Mouse (Mus musculus) heart, embryonic 15.5 days (tissue): ENCODE results near the gene Olfr71. TPM values are rescaled to one million over a fixed set of nuclear protein-coding genes. Genes with fewer than 3 reads are reported as not detected.

Source experiments
- ATAC-seq: fragments of 200-750 bp; cut with Nextera tagmentation; replicated peaks from 2 replicates; pipeline ENCODE4 v1.8.0; 2017; ENCODE audit warnings: low read depth, moderate TSS enrichment; ENCODE audit not compliant: insufficient number of reproducible peaks, insufficient read depth, low FRiP score
- H3K27ac ChIP-seq: fragments of 300-500 bp; sonication (generic); 2 replicates; pipeline ENCODE4 v1.5.1; 2015; ENCODE audit warnings: mild to moderate bottlenecking, inconsistent platforms
- H3K27me3 ChIP-seq: fragments of 300-500 bp; sonication (generic); 2 replicates; pipeline ENCODE4 v1.6.1; 2015; ENCODE audit warnings: inconsistent platforms
- H3K36me3 ChIP-seq: fragments of 300-500 bp; sonication (generic); 2 replicates; pipeline ENCODE4 v1.6.1; 2015; ENCODE audit warnings: mild to moderate bottlenecking, inconsistent platforms
- H3K4me1 ChIP-seq: fragments of 300-500 bp; sonication (generic); replicated peaks from 2 replicates; pipeline ENCODE4 v1.6.1; 2015; ENCODE audit warnings: inconsistent platforms
- H3K4me2 ChIP-seq: fragments of 300-500 bp; sonication (generic); 2 replicates; pipeline ENCODE4 v1.6.1; 2015; ENCODE audit warnings: inconsistent platforms, mild to moderate bottlenecking, moderate library complexity
- H3K4me3 ChIP-seq: fragments of 300-500 bp; sonication (generic); 2 replicates; pipeline ENCODE4 v1.5.1; 2015; ENCODE audit warnings: mild to moderate bottlenecking, inconsistent platforms
- H3K9ac ChIP-seq: fragments of 300-500 bp; sonication (generic); 2 replicates; pipeline ENCODE4 v1.6.1; 2015; ENCODE audit warnings: mild to moderate bottlenecking, inconsistent platforms
- H3K9me3 ChIP-seq: fragments of 300-500 bp; sonication (generic); replicated peaks from 2 replicates; pipeline ENCODE4 v1.6.1; 2016; ENCODE audit warnings: inconsistent platforms
- WGBS: fragments of 180-500 bp; shearing (Covaris S2); methylation state at CpG from one replicate; pipeline ENCODE4 v1.1.7; 2015; ENCODE audit warnings: mixed read lengths; 5-methylcytosine and 5-hydroxymethylcytosine counted together
- polyA plus RNA-seq: library from polyadenylated mRNA; unstranded; fragments of >200 nt; fragmentation: Nextera tagmentation; extraction: Ambion mirVana; gene quantifications from 2 replicates; pipeline ENCODE4 v1.2.1, GENCODE M21; 2015

Olfr71 gene
- polyA plus RNA-seq, 1 experiment from 2014 or later = not detected

DNA sequence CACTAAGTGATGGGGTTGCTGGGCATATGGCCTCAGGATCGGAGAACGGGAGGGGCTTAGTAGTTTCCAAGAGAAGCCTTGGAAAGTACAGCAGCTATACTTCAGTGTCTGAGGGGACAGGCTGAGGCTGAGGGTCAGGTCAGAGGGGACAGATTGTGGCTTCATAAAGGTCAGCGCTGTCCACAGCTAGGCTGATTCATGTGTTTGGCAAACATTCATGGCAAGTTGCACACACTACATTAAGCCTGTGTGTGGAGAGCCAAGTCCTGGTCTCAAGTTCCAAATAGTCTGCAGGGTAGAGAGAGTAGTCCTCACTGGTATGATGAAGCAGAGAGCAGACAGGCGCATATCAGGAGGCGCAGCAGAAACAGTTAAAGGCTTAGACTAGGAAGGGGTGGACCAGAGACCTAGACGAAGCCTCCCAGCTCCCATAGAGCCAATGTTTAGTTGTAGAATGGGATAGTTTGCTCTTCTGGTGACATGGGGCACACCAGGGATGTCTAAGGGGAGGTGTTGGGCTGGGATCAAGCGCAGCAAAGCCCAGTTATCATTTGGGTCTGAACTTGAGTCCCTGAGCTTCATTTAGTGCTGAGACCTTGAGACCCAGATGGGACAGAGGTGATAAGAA is 30.5 kb downstream of the Olfr71 start:
- no peaks in the 10 kb centered on the region for H3K9me3 ChIP-seq
- no peaks in the 10 kb centered on the region for H3K27me3 ChIP-seq
- WGBS = 86% methylated on average over 7 of the region's 7 CpGs
- H3K9ac ChIP-seq = no peak overlapping the region
- ATAC-seq = no peak
- H3K27ac ChIP-seq = no peak overlapping the region
- H3K4me1 ChIP-seq = no peaks in the 10 kb centered on the region
- peaks cover 3% of the 10 kb centered on the region; the same call in 1 of the 2 replicates for H3K36me3 ChIP-seq
- H3K4me2 ChIP-seq = no peak overlapping the region
- no peak overlapping the region for H3K4me3 ChIP-seq

DNA sequence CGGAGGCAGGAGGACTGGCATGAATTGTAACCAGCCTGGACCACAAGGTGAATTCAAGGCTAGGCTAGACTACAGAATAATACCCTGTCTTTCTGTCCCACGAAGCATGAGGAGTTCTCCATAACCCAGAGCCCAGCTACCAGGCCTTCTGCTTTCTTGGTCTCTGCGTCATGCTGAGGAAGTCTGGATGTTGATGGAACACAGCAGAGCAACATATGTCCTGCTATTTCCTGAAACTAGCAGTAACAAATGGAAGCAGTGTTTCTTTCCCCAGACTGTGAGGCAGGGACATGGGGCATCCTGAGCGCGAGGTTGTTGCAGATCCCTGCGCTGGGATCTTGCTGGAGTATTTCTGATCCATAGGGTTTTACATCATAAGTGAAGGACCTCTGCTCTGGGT is 31.5 kb downstream of the Olfr71 start:
- Histone ChIP-seq H3K4me2 (no peak overlapping the region), H3K9ac (no peak overlapping the region), H3K27me3 (no peaks in the 10 kb centered on the region), H3K4me3 (no peak overlapping the region), H3K4me1 (no peaks in the 10 kb centered on the region), H3K27ac (no peak overlapping the region), H3K36me3 (peaks cover 6% of the 10 kb centered on the region; the same call in 1 of the 2 replicates), H3K9me3 (no peaks in the 10 kb centered on the region)
- ATAC-seq = no peak
- 85% methylated on average over 6 of the region's 6 CpGs for WGBS

DNA sequence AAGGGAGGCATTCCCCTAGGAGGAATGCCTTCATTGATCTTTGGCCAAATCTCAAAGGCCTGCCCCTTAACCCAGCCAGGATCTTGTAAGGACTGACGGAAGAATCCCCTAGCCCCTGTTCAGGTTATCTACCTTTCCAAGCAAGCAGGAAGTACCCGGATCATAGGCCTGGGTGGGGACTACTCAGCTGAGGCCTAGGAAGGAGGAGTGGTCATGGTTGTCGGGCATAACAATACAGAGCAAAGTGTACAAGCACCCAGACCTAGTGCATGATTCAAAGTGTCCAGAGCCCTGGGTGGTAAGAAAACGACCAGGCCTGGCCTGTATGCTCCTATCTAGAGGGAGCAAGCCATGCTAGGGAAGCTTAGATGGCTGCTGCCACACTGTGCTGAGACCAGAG is 34.4 kb downstream of the Olfr71 start:
- 74% methylated on average over 4 of the region's 4 CpGs for WGBS

DNA sequence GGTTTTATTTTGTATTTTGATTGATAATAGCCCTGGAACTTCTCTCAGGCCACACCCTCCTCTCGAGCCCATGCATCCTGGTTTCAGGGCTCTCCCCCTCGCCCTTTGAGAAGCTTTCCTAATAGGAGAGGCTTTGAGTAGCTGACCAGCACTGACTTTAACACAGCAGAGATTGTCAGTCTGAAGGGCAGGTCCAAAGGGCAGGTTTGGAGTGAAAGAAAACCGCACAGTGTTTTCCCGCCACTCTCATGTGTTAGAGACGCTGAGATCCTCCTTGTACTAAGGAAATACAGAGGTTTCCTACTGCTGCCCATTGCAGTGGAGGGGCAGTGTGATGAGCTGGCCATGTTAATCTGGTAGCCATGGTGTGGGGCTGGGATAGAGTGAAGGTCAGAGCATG is 35.1 kb downstream of the Olfr71 start:
- ATAC-seq = no peak
- no peaks in the 10 kb centered on the region for H3K9me3 ChIP-seq

More for the DNA sequence above, 34.4 kb downstream of the Olfr71 start:
- no peak overlapping the region for H3K4me2 ChIP-seq
- H3K9ac ChIP-seq = no peak overlapping the region
- no peak overlapping the region for H3K4me3 ChIP-seq
- no peaks in the 10 kb centered on the region for H3K9me3 ChIP-seq
- H3K4me1 ChIP-seq = peaks cover 8% of the 10 kb centered on the region
- no peak overlapping the region for H3K27ac ChIP-seq
- ATAC-seq = no peak
- H3K36me3 ChIP-seq = peaks cover 6% of the 10 kb centered on the region; the same call in 1 of the 2 replicates
- no peaks in the 10 kb centered on the region for H3K27me3 ChIP-seq

GRCm38 (mm10) chr4:43673703-43674102 is 36.4 kb downstream of the Olfr71 start:
- Histone ChIP-seq H3K27ac (no peak overlapping the region), H3K4me2 (no peak overlapping the region), H3K9me3 (no peaks in the 10 kb centered on the region), H3K9ac (no peak overlapping the region), H3K4me1 (peaks cover 17% of the 10 kb centered on the region), H3K27me3 (no peaks in the 10 kb centered on the region), H3K4me3 (no peak overlapping the region), H3K36me3 (peaks cover 6% of the 10 kb centered on the region; the same call in 1 of the 2 replicates)
- no peak for ATAC-seq
- 74% methylated on average over 8 of the region's 8 CpGs for WGBS

More for the DNA sequence above, 35.1 kb downstream of the Olfr71 start:
- peaks cover 6% of the 10 kb centered on the region; the same call in 1 of the 2 replicates for H3K36me3 ChIP-seq
- no peak overlapping the region for H3K4me2 ChIP-seq
- H3K4me1 ChIP-seq = peaks cover 9% of the 10 kb centered on the region
- H3K27ac ChIP-seq = no peak overlapping the region
- H3K4me3 ChIP-seq = no peak overlapping the region
- 78% methylated on average over 5 of the region's 5 CpGs for WGBS
- H3K9ac ChIP-seq = no peak overlapping the region
- H3K27me3 ChIP-seq = no peaks in the 10 kb centered on the region

DNA sequence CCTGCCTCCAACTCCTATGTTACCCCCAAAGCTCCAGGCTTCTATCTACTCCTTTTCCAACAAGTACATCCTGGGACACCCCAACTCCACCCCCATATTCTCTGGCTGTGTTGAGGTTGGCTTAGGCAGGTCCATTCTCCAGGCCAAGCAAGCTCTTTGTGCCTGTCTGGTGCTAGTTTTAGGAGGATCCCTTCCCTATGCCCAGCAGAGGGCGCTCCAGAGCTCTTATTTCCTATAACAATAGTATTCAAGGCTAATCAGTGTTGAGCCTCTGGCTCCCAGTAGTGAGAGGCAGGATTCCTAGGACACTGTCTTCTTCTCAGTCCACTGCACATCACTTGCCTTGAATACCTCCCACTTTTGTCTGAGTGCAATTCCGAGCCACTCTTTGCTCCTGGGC is 38.0 kb downstream of the Olfr71 start:
- Histone ChIP-seq H3K4me1 (peaks cover 20% of the 10 kb centered on the region), H3K36me3 (0 out of 2 replicates have a peak, but pooled peaks cover 6% of the 10 kb centered on the region), H3K9me3 (no peaks in the 10 kb centered on the region), H3K4me3 (no peak overlapping the region), H3K27ac (no peak overlapping the region), H3K4me2 (no peak overlapping the region), H3K9ac (no peak overlapping the region), H3K27me3 (peaks cover 11% of the 10 kb centered on the region; the same call in 1 of the 2 replicates)
- 4% methylated on average over 2 of the region's 2 CpGs for WGBS
- no peak for ATAC-seq

GRCm38 (mm10) chr4:43669428-43669794 is 40.6 kb downstream of the Olfr71 start:
- peak overlapping the region; percentile 89 for H3K4me3 ChIP-seq
- H3K36me3 ChIP-seq = 0 out of 2 replicates have a peak, but pooled peaks cover 2% of the 10 kb centered on the region
- peak overlapping the region; percentile 87 for H3K4me2 ChIP-seq
- peak overlapping the region; percentile 79 for H3K27ac ChIP-seq
- H3K9ac ChIP-seq = peak overlapping the region; percentile 88
- ATAC-seq = peak; percentile 74
- peaks cover 20% of the 10 kb centered on the region for H3K4me1 ChIP-seq
- under 1% methylated on average over 25 of the region's 25 CpGs for WGBS
- no peaks in the 10 kb centered on the region for H3K9me3 ChIP-seq
- H3K27me3 ChIP-seq = peaks cover 34% of the 10 kb centered on the region

- ATAC-seq = peak; percentile 88
- 1% methylated on average over 40 of the region's 41 CpGs for WGBS
Observed at GRCm38 (mm10) chr4:43668782-43669427, 41.1 kb downstream of the Olfr71 start, which contains the start of the genes Tmem8b and Fam221b. Gene Tmem8b, plus strand, starts transcription at chr4:43668971. Gene Fam221b, minus strand, starts transcription at chr4:43669145.

DNA sequence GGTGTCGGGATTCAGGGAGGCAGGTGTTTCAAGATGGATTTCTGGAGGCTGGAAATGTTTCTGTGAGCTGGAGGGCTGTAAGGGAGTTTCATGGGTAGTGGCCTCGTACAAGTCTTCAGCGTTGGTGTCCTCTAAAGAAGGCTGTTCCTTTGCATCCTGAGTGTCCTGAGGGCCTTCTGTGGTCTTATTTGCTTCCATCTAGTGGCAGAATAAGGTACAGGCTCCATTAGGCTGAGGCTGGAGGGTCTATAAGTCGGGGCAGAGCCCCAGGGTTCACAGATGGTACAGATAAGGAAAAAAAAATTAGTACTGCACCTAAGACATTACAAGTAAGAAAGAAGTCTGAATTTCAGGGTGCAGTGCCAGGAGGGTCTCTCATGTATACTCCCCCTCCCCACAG is 43.6 kb downstream of the Olfr71 start:
- Histone ChIP-seq H3K4me3 (no peak overlapping the region), H3K27ac (no peak overlapping the region), H3K4me2 (no peak overlapping the region), H3K9me3 (no peaks in the 10 kb centered on the region), H3K4me1 (peaks cover 16% of the 10 kb centered on the region), H3K36me3 (no peaks in the 10 kb centered on the region), H3K9ac (no peak overlapping the region), H3K27me3 (peaks cover 56% of the 10 kb centered on the region)
- no peak for ATAC-seq
- WGBS = 14% methylated on average over 4 of the region's 4 CpGs

More at GRCm38 (mm10) chr4:43668782-43669427, 41.1 kb downstream of the Olfr71 start, which contains the start of the genes Tmem8b and Fam221b:
- H3K4me1 ChIP-seq = peaks cover 20% of the 10 kb centered on the region
- peak within 1 kb of the TSS; percentile 79 for H3K27ac ChIP-seq
- H3K9me3 ChIP-seq = no peaks in the 10 kb centered on the region
- peak within 1 kb of the TSS; percentile 88 for H3K9ac ChIP-seq
- peaks cover 35% of the 10 kb centered on the region for H3K27me3 ChIP-seq
- H3K4me3 ChIP-seq = peak within 1 kb of the TSS; percentile 89
- peak within 1 kb of the TSS; percentile 87 for H3K4me2 ChIP-seq
- no peaks in the 10 kb centered on the region for H3K36me3 ChIP-seq

DNA sequence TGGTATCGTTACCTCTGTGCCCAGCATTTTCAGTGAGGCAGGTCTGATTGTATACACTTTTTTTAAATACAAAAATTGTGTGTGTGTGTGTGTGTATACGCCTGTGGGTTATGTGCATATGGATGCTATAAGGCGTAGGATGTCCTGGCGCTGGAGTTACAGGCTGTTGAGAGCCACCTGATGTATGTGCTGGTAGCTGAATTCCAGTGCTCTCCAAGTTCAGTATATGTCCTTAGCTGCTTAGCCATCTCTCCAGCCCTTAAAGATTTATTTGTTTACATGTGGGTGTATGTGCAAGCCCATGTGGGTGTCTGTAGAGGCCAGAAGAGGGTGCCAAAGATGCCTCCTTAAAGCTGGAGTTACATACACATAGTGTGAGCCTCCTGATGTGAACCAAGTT is 52.9 kb downstream of the Olfr71 start:
- Histone ChIP-seq H3K9me3 (no peaks in the 10 kb centered on the region), H3K4me3 (peak overlapping the region; percentile 84), H3K27ac (peak overlapping the region; percentile 95), H3K27me3 (peaks cover 10% of the 10 kb centered on the region), H3K4me1 (peaks cover 17% of the 10 kb centered on the region), H3K9ac (no peak overlapping the region), H3K36me3 (no peaks in the 10 kb centered on the region), H3K4me2 (peak overlapping the region; percentile 86)
- WGBS = 64% methylated on average over 4 of the region's 4 CpGs
- ATAC-seq = no peak

DNA sequence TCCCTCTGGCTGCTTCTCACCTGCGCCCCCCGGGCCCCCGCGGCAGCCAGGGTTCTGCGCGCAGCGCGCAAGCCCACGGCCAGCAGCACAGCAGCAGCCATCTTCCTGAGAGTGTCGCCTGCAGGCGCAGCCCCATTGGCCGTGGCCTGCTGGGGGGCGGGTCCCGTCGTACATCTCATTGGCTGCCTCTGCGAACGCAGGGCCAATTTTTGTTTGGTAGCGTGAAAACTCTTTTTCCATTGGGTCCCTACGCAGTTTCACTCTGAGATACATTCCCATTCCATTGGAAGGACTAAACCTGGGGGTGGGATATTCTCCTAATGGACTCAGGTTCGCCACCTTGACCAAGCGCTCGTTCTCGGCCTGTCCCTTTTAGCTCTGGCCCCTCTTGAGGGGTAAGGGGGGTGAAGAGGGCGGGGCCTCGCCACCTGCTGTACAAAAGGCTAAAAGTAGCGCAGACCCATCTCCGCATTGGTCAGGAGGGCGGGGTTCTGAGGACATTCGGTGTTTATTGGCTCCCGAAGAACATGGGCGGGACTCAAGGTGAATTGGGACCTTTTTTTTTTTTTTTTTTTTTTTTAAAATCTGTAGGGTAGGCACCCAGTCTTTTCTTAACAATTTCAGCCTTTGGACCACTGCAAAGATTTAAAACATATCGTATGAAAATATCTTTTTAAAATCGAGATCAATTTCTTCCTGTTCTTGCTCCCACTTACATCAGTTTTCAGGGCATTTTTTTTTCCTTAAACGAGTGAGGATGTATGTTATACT is 53.5 kb downstream of the Olfr71 start, which contains the start of gene Hint2:
Hint2 (minus strand) TSS at position 128 of the 771 bp plus-strand sequence.
- Histone ChIP-seq H3K4me2 (peak within 1 kb of the TSS; percentile 86), H3K4me1 (peaks cover 17% of the 10 kb centered on the region), H3K9me3 (no peaks in the 10 kb centered on the region), H3K27ac (peak within 1 kb of the TSS; percentile 95), H3K27me3 (peaks cover 5% of the 10 kb centered on the region; the same call in 1 of the 2 replicates), H3K4me3 (peak within 1 kb of the TSS; percentile 84), H3K9ac (peak within 1 kb of the TSS; percentile 88), H3K36me3 (no peaks in the 10 kb centered on the region)
- 1% methylated on average over 34 of the region's 34 CpGs for WGBS
- ATAC-seq = peak; percentile 95
